Mouse (Mus musculus): ENCODE measurements at regions not wholly inside any gene's neighbourhood (a gene's known extent, or its start where the extent isn't known, plus 50 kb on each side); places are given as distances from the start of the nearest gene placed in this dataset.

DNA sequence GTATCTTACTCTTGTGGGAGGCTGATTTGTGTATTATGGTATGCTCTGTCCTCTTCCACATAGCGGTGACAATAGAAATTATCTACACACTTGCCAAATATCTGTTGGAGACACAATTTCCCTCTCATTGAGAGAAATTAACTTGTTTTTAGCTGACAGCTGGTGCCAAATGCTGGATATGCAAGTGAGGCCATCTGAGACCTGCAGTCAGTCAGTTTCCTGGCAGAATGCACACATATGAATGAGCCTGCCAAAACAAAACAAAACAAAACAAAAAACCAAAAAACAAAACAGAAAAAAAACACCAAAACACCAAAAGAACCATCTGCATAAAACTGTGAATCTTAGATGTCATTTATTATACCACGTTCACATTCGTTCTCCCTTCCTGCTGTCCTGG is 233.7 kb upstream of the Gm12728 start:
- no peak for DNase-seq (ENCODE audit: low spot score)

- DNase-seq (ENCODE audit: low spot score) = peak; percentile 54
These were observed 232.3 kb upstream of the Gm12728 start for GRCm38 (mm10) chr4:105557396-105557795.

- no peak for DNase-seq (ENCODE audit: low spot score)
These were observed 229.6 kb upstream of the Gm12728 start for GRCm38 (mm10) chr4:105560055-105560454.

DNA sequence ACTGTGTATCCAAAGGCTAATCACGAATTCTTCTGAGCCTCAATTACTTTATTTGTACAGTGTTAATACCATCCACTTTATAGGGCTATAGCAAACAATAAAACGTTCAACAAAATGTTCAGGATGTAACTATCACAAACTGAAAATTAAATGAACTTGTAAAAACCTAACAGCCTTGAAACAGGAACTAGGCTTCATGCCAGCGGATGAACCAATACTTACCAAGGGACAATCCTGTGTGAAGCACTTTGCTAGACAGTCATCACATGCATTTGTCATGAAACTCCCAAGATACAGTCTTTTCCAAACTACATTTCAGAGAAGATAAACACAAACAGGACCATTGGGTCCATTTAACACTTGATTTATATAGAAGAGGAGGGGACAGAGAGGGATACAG is 228.9 kb upstream of the Gm12728 start:
- DNase-seq (ENCODE audit: low spot score) = no peak

DNA sequence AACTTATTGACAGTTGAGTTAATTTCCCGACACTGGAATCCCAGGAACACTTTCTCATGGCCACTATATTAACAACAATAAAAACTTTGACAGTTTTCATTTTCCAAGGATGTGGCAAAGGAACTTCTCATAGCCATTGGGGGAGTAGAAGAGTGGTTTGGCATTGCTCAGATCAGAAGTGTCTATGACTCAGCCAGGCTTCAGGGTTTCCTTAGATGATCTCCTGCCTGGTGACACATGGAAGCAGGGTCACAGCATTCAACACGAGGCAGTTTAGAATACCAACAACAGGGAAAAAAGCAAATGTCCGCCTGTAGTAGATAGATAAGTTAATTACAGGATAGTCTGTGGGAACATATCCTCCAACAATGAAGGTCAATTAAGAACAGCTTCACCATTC is 228.1 kb upstream of the Gm12728 start:
- no peak for DNase-seq (ENCODE audit: low spot score)

GRCm38 (mm10) chr4:105565796-105566195 is 223.9 kb upstream of the Gm12728 start:
- no peak for DNase-seq (ENCODE audit: low spot score)

DNA sequence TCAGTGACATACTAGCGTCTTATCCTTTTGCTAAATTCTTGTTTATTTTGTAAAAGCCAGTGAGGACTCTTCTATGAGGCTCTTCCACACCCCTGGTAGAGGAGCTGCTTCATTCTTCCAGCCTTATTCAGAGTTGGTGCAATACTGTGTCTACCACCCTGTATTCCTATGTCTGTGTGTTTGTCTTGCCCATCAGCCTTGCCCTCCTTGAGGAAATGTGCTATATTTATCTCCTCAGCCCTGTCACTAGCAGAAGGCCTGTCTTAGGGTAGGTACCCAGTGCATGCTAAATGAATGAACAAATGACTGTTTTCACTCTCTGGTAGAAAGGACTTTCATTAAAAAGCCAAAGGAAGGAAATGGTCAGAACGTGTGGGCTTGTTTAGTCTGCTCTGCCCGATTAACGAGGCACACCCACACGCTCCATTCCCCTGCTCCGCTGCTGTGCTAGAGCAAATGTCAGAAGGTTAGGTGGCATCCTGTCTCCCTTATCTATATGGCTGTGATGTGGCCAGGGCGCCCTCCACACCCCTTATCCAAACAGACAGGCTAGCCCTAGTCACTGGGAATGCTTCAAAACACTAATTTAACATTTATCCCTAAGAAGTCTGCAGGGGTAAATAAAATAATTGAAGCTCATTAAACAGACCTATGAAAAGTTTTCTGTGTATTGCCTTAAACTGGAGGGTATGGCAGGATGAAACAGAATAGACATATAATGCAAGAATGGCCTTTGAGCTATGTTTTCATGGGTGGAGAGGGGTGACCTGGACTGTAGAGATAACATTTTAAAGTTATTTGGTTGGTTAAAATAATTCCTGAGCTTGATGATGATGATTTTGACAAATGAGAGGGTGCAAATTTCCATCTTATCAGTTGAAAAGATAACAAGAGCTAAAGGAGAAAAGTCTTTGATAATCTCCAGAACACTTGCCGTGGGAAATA is 222.9 kb upstream of the Gm12728 start:
- no peak for DNase-seq (ENCODE audit: low spot score)

- DNase-seq (ENCODE audit: low spot score) = no peak
These were observed 220.0 kb upstream of the Gm12728 start for GRCm38 (mm10) chr4:105569671-105570070.

DNA sequence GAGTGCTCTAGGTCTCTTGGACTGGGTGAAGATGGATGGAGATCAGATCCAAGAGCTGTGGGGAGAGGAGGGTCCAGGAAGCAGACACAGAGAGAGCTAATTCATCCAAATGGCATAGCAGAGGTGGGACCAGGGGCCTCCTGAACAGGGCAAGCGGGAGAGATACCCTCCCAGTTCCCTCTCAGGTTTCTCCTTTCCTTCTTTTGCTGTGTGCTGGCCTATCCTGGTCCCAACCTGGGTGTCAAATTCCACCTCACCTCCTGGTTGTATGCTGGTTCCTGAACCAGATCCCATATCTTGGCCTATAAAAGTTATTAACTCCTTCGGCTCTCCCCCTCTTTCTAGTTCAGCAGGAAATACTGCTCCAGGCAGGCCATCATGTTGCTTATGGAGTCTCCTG is 214.1 kb upstream of the Gm12728 start:
- no peak for DNase-seq (ENCODE audit: low spot score)

DNA sequence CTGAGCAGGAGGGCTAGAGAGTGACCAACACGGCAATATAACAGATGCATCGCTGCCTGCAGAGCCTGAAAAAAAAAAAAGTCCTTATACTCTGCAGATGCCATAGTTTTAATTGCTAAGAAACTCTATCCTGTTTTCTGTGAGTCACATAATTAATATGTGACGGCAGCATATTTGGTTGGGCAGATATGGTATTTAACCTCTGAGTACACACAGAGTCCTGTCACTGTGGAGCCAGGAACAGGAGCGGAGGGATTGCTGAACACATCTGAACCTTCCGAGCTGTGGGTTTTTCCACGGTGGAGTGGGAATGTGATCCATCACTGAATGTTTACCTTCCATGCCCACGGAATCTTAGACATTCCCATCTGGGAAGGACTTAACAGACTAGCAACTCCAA is 208.7 kb upstream of the Gm12728 start:
- DNase-seq (ENCODE audit: low spot score) = no peak

GRCm38 (mm10) chr4:105584329-105584925 is 205.2 kb upstream of the Gm12728 start:
- DNase-seq (ENCODE audit: low spot score) = no peak

GRCm38 (mm10) chr4:105603661-105604060 is 186.0 kb upstream of the Gm12728 start:
- no peak for DNase-seq (ENCODE audit: low spot score)

DNA sequence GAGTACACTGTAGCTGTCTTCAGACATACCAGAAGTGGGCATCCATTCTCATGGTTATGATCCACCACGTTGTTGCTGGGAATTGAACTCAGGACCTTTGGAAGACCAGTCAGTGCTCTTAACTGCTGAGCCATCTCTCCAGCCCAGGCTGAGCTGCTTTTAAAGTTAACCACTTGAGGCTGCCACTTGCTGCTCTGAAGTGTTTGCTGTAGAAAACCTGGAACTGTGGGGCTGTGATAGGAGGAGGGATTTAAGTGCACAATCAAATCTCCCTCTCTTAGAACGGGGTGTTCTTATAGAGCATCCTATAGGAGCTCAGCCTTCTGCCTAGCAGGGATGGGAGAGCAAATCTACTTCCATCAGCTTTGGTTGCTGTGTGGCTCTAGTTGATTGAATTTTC is 185.1 kb upstream of the Gm12728 start:
- DNase-seq (ENCODE audit: low spot score) = no peak

GRCm38 (mm10) chr4:105606731-105607130 is 182.9 kb upstream of the Gm12728 start:
- DNase-seq (ENCODE audit: low spot score) = no peak

DNA sequence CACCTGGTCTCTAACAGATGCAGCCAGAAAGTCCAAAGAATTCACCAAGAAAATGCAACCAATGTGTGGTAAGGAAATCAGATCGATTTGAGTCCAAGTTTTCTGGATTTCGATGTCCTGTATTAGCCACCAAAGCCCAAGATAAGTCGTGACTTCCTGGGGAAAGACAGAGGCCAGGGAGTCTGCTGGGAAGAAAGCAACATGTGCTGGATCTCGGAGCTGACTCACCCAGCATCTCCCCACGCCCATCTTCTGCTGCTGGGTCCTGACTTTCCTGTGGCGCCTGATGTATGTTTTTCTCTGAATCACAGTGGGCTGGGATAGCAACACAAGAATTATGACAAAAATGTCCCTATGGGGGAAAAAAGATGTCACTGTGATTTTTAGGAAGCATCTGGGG is 178.8 kb upstream of the Gm12728 start:
- DNase-seq (ENCODE audit: low spot score) = peak; percentile 11

DNA sequence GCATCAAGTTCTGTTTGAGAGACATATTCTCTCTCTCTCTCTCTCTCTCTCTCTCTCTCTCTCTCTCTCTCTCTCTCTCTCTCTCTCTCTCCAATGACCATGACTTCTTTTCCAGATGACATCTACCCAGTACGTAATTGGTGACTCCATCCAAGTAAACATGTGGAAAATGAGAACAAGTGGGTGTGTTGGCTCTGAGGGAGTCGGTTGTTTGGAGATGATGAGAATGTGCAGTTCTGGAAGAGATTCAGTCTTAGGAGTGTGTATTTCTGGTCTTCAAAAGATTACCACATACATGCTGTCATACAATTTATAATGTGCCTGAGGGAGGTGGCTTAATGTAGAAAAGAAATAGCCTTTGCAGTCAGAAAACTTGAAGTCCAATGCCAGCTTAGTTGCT is 175.3 kb upstream of the Gm12728 start:
- peak; percentile 44 for DNase-seq (ENCODE audit: low spot score)

GRCm38 (mm10) chr4:105626371-105627320 is 163.0 kb upstream of the Gm12728 start:
- peak; percentile 19 for DNase-seq (ENCODE audit: low spot score)

DNA sequence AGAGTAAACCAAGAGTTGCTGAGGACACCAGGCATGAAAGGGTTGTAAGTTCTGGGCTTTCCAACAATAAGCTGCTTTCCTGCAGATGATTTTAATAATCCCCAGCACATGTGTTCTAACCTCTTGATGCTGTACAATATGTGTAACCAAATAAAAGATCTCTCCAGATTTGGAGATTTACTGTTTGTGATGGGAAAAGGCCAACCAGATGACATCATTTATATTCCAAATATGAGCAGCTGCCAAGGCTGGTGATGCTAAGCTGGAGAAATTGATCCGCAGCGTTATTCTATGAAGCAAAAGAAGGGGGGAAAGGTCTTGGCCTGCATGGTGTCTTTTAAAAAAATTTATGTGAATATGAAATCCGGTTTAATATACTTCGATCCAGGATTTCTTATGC is 160.1 kb upstream of the Gm12728 start:
- no peak for DNase-seq (ENCODE audit: low spot score)

DNA sequence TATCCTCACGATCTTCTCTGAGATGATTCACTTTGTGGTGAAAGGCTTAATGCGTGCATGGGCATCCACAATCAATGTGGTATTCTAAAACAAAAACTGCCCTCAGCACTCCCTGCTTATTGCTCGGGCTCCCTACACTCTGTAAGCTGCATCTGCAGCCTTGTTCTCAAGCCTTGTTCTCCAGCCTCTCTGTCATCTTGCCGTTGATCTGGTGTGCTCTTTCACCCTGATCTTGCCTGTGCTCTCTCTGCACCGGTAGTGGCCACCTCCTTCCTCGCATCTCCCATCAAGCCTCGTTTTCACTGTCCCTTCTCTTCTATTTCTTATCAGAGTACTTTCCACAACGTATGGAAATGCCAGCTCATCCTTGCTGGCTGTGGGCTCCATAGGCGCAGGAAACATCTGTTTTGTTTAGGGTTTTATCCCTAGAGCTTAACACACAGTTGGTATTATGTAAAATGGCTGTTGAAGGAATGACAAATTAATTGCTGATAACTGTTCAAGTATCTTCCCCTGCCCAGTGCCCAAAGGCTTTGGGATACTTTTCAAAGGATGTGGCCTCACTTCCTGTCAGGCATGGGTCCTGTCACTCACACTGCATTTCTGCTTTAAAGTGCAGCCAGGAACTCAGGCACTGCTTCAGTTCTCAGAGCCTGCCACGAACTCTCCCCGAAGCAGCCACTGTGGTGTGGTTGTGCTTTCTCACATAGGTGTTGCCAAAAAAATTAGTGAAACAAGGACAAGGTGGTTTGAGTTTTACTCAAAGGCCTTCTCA is 158.9 kb upstream of the Gm12728 start:
- DNase-seq (ENCODE audit: low spot score) = no peak

DNA sequence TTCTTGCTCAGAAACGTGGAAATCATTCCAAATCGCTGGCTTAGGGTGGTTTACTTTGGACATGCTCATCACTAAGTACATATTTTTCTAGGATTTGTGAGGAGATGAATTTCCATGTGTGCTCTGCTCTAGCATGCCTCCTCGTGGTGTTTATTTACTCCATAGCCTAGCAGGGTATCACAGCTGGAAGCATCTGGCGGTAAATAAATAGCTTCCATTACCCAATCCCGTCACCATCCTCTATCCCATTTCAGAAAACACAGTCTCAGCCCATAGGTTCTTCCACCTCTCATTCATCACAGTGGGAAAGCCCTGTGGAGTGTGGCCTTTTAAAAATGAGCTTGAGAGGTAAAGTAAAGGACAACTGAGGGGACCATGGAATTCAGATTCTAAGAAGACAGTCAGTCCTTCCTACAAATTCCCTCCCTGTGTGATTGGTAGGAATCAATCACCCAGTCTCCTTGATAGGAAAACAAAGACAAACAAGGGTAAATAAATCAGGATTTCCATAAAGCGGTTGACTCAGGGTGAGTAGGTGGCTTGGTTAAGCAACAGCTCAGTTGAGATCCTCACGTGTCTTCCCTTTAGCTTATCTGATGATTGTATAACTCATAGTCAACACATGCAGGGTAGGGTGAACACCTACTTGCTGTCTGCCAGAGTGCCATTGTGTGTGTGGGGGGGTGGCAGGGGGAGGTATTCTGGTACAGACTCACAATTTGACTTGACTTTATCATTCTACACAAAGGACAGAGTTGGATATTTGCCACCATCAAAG is 156.9 kb upstream of the Gm12728 start:
- DNase-seq (ENCODE audit: low spot score) = no peak

All from gastrocnemius, adult 18-20 months (tissue).